Mouse (Mus musculus) spleen, postnatal 36 days (tissue): ENCODE data around the gene Mogat1.
"Not testable (repeated sequence)": the region's sequence is repeated elsewhere in the genome, so short reads cannot be mapped to it uniquely, and the experiment has no call there.

Experiments used
- DNase-seq, 2 experiments: peaks; one replicate each; pipeline ENCODE4 v3.0.0; 2022; ENCODE audit warnings: low spot score in 2 of 2, mixed read lengths in 1 of 2

Mogat1 gene

DNA sequence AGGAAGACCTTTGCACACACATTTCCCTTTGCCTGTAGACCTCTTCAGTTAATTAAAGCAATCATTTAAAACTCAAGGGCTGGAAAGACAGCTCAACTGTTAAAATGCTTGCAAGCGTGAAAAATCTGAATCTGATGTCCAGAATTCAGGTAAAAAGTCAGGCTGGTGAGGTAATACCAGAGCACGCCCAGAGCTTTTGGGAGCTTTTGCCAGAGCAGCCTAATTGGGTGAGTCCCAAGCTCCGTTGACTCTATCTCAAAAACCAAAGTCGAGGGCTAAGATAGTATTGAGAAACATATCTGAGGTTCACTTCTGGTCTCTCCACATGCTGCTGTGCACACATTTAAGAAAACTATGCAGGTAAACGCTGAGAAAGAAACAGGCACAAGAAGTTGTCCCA is at the start of gene Mogat1:
Mogat1 (plus strand) TSS at position 130 of the 400 bp plus-strand sequence.
- no peak for DNase-seq

DNA sequence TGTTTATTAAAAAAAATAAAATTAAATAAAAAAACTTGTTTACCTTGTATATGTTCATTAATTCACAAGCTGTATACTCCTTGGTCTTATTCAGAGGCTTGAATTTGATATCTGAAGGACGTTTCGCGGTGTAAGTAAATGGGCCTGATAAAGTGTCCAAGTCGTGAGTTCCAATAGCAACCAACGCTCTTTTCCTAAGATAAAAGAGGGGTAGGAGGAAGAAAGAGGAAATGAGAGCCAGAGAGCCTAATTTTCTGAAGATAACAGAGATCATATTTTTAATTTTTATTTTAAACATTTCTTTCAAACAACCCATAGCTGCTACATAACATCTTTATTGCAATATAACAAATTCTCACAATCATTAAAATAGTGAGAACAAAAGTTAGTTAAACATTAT is 38.4 kb upstream of the Mogat1 start:
- no peak for DNase-seq

DNA sequence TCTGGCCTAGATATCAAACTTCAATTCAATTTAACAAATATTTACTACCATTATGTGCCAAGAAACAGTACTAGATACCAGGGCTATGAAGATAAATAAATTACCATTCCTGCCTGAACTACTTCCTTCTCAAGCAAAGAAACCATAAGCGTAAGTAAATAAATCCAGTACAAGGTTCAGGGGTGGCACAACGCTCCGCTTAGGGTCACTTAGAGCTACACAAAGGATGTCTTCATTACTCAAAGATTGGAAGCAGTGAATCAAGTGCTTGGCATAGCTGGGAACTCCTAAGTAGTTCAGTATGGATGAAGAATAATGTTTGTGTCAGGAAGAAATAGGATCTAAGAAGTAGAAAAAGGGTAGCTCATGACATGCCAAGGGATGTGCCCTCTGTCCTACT is 27.4 kb upstream of the Mogat1 start:
- no peak for DNase-seq

DNA sequence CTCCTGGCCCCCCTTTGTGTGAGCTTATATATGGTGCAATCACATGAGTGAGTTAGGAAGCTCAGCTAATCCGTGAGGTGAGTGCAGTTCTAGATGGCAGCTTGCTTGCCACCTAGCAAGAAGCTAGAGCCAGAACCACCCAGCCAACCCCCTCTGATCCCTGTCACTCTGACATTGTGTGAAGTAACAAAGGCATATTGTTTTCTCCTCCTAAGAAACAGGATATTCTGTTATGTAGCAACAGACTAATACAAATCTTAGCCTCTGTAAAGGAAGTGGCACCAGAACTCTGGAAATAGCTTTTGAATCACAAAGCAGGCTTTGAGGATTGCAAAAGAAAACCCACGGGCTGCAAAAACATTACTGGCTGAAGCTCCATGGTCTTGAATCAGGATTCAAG is 26.4 kb upstream of the Mogat1 start:
- no peak for DNase-seq

DNA sequence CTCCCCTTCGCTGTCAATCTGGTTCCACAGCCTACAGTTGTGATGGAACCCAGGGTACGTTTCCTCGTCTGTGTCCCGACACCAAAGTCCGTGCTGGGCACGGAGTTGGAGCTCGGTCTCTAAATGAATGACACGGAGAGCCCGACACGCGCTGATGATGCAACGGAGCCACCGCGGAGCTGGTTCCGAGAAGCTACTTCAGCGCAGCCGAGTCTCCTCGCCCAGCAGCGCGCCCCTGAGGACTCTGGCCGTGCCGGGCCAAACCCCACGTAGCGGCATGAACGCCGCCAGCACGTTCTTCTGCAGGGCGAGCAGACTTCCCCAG is 22.4 kb upstream of the Mogat1 start:
- no peak for DNase-seq

DNA sequence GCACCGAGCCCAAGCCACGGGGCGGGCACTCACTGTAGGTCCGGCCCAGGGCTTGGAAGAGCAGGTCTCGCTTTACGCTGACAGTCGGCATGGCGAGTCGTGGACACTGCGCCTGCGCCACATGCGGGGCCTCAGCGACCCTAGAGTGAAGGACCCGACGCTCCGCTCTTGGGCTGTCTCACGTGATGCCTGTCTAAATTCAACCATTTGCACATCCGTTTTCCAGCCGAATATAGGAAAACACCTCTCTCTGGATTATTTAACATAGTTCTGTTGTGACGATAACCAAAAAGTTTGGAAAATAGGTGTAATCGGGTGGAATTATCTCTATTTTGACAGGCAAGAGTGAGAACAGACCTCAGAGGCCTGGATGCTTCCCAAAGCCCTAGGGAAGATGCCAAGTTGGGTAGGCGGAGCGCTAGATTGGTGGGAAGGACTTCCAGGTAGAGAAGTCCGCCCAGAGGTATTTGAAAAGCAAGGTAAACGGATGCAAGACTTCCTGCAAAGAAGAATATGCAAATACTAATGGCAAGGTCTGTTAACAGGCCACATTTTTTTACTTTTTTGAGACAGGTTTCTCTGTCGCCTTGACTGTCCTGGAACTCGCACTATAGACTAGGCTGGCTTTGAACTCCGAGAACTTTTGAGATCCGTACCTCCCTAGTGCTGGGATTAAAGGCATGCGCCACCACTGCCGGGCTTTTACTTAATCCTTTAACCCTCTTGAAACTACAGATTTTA is 21.9 kb upstream of the Mogat1 start, which contains the start of gene Farsb:
Farsb (minus strand) TSS at position 146 of the 741 bp plus-strand sequence.
- DNase-seq = peak; percentile 88 to 92

DNA sequence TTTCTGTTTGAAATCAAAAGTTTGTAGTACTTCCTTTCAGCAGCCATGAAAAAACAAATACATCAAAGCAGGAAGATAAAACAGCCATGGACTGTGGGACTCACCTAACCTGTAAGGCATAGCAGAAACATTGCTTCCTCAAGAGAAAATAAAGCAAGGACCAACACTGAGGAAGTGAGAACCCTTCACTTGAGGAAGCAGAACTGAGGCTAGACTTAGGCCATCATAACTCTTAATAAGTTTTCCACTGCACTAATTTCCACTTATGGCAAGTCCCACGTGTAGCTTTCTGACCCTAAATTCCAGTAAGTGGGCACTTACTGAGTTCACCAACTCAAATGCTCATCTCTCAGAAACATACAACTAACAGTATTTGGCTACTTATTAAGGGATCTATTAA is 20.6 kb upstream of the Mogat1 start:
- DNase-seq = peak; percentile 30 to 45

DNA sequence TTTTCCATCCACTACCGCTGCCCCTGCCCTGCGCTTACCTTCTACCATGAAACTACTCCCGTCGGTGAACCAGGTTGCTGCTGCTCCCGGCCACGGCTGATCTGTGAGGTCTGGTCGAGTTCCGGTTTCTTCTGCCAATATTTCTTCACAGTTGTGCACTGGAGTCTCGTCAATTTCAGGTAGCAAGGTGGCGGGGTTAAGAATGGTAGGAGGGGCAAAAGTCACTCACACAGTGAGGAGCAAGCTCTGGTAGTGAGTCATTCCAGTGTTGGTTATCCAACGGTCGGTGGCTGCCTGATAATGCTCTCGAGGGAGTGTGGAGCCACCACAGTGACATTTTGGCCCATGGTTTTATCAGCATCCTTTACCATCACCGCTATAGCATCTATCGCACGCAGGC is 9.8 kb upstream of the Mogat1 start:
- DNase-seq = no peak

DNA sequence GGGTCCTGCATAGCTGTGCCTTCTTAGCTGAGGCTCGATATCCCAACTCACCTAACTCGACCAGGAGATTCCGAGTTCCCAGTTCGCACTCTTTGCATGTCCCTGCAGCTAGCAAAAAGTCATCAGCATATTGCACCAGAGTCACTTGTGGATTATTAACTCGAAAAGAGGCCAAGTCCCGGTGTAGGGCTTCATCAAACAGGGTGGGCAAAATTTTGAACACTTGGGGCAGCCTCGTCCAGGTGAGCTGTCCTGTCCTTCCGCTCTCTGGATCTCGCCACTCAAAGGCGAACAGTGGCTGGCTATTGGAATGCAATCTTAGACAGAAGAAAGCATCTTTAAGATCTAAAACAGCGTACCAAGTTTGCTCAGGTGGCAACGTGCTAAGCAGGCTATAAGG is 8.9 kb upstream of the Mogat1 start:
- DNase-seq = not testable (repeated sequence)

DNA sequence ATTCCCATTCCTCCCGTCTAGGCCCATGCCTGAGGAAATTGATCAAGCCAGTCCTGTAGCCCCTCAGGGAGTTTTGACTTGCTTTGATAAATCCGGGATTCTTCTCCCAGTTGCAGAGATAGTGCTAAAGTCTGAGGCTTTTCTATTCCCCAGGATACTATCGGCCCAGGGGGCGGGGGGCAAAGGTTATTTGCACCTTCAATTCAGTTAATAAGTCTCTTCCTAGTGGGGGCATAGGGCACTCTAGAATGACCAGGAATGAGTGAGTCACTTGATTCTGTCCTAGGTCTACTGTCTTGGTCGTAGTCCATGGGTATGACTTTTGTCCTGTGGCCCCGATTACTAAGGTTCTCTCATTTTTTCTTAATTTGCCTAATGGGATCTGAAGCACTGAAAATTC is 8.3 kb upstream of the Mogat1 start:
- no peak for DNase-seq

DNA sequence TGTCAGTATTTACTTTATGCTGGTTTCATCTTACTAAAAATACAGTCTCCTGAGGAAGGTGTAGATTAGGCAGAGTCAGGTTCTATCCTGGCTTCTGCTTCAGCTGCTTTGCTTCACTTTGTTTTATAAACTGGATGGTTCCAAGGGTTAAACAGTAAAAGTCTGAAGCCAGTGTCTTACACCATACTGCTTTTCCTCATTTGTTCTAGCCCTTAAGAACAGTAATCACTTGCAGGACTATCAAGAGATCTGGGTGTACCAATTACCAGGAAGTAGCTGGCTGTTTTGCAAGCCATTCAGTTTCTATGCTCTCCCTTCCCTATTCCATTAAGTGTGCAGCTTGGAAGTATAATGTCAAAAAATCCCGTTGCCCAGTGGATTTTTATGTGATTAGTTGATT is 3.7 kb upstream of the Mogat1 start:
- DNase-seq = no peak

DNA sequence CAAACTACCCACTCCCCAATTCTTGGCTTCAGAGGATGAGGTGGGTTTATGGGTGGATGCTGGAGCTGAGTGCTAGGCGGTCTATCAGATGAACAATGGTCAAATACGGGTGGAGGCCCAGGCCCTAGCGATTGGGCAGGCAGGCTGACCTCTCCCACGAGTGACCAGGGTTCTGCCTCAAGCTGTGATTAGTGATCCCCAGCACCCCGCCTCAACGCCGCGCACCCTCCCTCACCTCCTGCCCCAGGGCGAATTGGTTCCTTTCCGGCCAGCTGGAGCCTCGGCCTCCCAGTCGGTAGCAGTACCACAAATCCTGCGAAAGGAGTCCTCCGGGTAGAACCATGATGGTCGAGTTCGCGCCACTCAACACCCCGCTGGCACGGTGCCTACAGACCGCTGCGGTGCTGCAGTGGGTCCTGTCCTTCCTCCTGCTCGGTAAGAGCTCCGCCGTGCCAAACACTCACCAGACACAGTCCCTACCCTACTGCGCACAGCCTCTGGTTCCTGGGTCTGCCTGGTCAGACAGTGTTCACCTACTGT is 900 bp downstream of the Mogat1 start, which contains the start of gene BC035947:
BC035947 (minus strand) TSS at position 538 of the 540 bp plus-strand sequence.
- DNase-seq = no peak

DNA sequence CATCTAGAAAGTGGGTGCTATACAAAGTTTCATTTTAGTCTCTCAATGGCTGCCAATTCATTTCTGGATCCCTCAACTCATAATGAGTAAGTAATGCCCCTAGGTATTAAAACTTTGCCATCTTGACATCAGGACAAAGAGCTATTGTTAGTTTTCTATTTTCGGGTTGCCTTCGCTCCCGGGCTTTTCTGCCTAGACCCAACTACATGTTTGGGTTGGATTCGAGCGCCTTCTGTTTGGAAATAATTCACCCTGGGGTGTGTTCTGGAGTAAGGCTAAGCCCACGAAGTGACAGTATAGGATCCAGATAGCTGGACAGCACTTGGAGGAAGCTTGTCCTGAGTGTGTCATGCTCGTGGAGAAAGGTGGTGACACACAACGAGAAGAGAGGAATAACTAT is 2.0 kb downstream of the Mogat1 start:
- no peak for DNase-seq

DNA sequence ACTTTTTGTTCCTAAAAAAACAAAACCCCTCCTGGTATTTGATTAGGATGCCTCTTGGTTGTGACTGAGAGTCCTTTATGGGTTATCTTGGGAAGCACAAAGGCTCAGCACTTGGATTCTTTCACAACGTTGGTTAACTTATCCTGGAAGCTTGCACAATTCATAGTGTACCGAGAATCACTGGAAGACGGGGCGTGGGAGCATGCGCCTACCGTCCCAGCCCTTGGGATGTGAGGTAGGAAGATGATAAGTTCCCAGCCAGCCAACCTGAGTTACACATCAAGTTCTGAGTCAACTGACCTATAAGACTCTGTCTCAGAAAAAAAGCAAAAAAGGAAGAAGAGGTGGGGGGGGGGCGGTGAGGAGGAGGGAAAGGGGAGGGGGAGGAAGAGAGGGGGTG is 8.1 kb downstream of the Mogat1 start:
- DNase-seq = no peak

DNA sequence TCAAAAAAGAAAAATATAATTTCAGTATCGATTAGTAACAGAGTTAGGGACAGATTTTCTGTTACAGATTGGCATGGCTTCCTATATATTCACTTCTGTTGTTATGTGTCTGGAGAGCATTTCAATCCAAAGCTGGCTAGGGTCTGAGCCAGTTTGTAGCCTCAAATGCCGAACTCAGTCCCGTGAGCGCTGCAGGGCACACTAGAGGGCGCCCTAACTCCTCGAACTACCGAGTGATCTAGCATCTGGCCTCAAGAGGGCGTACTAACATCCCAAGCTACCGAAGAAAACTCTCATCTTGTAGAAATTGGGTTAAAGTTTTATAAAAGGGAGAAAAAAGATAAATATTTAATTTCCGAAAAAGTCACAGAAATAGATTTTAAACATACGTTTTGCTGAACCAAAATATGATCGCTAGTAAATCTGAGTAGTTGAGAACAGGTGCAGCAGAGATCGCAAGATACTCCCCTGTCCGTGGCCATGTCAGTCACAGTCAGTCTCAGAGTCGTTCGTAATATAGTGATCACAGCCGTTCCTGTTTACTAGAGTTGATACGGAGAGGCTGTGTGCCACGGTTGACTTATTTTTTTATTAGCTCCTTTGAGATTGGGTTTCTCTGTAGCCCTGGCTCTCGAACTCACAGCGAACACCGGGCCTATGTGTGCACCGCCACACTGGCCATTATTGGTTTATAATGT is 14.5 kb downstream of the Mogat1 start:
- DNase-seq = peak; percentile 8 to 22

DNA sequence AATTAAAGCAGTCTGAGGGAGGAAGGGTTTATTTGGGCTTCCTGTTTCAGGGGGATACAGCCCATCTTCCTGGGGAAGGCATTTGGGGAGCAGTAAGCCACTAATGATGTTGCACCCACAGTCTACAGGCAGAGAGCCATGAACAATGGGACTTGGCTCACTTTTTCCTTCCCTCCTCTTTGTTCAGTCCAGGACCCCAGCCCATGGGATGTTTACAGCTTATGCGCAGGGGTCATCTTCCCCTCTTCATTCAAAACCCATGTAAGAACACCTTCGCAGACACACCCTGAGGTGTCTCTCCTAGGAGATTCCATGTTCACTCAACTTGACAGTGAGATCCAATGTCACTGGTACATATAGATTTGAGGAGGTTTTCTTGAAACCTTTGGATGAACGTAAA is 17.6 kb downstream of the Mogat1 start:
- no peak for DNase-seq

DNA sequence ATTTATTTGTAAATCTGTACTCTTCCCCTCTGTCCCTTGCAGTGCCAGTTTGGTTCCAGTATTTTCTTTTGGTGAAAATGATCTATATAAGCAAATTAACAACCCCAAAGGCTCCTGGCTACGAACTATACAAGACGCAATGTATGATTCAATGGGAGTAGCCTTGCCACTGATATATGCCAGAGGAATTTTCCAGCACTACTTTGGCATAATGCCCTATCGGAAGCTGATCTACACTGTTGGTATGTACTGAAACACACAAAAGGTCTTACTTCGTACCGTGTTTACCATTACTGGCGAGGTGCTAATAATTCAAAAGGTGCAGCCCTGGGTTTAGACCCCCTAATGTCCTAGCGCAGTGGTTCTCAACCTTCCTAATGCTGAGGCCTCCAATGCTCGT is 18.2 kb downstream of the Mogat1 start:
- no peak for DNase-seq

DNA sequence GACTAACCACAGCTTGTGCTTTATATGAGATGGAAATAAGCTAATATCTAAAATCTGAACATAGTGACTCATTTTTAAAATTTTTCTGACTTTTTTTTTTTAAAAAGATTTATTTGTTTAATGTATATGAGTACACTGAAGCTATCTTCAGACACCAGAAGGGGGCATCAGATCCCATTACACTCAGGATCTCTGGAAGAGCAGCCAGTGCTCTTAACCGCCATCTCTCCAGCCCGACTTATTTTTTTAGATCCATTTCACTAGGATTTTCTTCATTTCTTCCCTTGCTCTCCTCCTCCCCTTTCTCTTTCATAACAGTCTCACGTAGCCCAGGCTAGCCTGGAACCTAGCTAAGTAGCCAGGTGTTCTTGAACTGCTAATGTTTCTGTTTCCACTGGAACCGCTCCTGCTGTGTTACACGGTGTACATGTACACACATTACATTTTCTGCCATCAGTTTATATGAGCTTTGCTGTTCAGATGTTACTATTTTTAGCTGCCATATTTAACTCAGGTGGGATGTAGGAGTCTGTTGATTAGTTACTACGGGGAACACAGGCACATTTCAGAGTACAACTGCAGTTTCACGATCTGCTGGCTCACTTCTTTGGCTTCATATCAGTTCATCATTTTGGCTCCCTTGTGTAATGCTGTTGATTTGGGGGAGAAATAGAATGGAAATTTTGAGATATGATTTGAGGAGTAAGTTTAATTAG is 19.9 kb downstream of the Mogat1 start:
- DNase-seq = no peak

DNA sequence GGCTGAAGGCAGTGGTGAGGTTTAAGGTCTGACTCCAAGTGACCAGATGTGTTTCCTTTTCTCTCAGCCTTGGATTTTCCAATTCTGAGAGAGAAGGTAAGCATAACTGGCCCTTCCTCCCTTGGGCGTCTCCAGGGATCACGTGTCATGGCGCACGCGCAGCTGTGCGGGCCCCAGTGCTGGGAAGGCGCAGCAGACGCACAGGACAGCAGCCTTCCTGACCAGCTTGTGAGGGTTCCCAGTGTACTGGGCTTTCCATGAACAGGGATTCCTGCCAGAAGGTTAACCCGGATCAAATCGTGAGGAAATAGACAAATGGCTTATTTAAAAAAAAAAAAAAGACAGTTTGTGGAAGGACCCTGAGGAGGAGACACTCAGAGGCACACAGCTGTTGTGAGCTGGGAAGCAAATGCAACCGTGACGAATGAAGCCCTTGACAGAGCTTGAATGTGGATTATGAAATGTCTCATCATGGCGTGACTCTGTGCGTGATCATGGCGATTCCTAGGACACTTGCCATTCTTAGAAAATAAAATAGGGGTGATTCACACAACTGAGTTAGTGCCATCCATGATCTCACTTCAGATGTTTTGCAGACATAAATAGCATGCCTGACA is 21.5 kb downstream of the Mogat1 start:
- no peak for DNase-seq

DNA sequence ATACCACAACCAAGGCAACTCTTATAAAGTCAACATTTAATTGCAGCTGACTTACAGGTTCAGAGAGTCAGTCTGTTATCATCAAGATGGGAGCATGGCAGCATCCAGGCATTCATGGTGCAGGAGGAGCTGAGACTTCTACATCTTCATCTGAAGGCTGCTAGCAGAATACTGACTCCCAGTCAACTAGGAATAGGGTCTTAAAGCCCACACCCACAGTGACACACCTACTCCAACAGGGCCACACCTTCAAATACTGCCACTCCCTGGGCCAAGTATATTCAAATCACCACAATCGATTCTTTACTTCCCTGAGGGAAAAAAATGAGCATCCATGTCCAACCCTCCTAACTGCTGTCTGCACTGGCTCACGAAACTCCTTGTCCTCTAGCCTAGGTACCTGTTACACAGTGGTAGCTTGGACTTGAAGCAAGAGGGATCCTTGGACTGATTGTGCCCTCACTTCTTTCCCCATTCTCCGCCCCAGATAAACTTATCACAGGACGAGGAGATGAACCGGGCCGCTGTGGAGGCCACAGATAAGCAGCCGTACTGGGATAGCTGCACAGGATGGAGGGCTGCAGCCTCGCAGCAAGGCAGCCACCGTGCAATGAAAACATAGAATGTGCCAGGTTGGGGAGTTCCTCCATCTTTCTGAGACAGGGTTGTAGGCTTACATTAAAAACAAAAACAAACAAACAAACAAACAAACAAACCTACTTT is 23.8 kb downstream of the Mogat1 start:
- DNase-seq = no peak
